Mouse (Mus musculus) duodenum, adult 2 months (tissue): ENCODE measurements around the gene Arpc5. TPM values are rescaled to one million over a fixed set of nuclear protein-coding genes. Genes with fewer than 3 reads are reported as not detected.

ENCODE experiments used
- polyA plus RNA-seq: library from polyadenylated mRNA; depleted of rRNA; stranded (reverse); fragments of >200 nt; gene quantifications from 2 replicates; pipeline ENCODE4 v1.2.3, GENCODE M21; 2012; ENCODE audit warnings: low replicate concordance; rRNA removed

Arpc5 gene
- 18.3 and 33.8 TPM in 2 replicates for polyA plus RNA-seq

DNA sequence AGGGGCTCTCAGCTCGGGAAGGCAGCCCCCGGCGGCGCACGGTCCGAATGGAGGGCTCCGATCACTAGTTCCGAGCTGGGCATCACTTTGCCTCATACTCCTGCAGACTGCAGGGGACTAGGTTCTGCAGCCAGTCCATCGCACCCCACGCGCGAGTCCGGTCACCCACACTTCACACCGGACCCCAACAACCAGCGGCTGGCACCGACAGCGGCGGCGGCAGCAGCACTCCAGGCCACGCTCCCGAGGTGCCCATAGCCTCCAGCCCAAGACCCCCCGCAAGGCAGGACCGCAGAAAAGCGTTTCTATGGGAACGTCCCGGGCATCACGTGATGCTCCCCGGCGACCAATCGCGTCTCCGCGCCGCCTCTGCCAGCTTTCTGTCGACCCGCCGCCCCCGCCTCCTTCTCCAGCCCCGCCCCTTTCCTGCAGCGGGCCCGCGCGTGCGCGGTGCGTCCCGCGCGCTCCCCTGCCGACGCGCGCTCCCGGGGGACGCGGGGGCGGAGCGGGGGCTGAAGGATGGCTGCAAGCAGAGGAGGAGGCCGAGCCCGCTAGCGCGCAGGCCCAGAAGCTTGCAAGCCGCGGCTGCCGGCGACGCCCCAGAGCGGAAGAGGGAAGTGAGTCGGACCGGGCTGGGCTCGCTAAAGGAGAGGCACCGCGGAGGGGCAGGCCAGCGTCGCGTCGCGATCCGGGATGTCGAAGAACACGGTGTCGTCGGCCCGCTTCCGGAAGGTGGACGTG is at the start of gene Arpc5, which contains the start of gene Rgl1:
Gene Arpc5 (plus strand): TSS at position 511 of the 741 bp plus-strand sequence.
Gene Rgl1 (minus strand): TSS at position 320 of the 741 bp plus-strand sequence.

DNA sequence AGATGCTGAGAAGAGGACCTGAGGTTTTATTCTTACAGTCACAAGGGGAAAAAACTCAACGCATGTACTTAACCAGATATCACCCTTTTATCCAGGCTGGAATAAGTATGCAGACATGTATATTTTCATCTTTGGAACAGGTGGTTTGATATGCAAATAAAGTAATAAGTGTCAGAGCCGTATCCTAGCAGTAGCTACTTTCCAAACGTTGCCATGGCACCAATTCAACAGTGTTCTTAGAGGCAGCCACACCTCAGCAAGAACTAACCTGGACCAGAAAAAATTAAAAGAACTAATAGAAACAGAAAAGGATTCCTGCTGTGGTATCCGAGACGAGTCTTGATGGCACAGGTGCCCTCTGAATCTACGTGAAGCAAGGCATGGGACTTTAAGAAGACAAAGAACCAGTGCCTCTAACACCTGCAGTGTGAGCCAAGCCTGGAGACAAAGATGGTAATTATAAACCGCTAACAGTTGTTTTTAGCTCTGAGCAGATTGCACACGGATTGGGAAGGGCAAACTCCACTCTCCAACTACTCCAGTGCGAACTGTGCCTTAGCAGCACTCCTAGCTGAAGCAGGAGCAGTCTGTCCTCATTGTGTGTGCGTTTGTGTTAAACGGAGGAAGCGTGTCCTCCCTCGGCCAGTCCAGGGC is 15.9 kb upstream of the Arpc5 start, which contains the start of gene Apobec4:
Gene Apobec4 (plus strand): TSS at position 240 of the 654 bp plus-strand sequence.

DNA sequence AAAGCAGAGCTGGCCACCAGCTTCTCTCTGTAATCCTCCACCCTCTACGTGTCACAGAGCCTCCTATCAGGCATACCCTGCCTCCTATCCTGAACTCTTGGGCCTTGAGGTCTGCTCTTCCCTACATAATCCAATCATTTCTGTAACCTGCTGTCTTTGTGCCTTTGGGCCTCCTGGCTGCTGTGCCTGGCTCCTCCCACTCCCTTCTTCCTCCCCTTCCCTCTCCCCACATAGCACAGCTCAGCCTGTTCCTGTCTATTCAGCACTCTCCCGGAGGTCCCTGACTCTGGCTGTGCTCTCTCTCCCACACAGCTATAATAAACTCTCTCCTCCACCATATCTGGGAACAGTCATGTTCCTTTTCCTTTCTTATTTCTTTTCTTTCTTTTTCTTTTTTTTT is 33.6 kb downstream of the Arpc5 start, which contains the start of gene Ncf2:
Gene Ncf2 (plus strand): TSS at position 298 of the 400 bp plus-strand sequence.

Other genes starting within 250 kb of the Arpc5 start
- gene Apobec4, start 16.0 kb upstream of the Arpc5 start, polyA plus RNA-seq, result not detected in 2 replicates
- gene Rgl1, start 191 bp upstream of the Arpc5 start, polyA plus RNA-seq, result 1.7 and 1.8 TPM in 2 replicates
- 1.4 and 2.9 TPM in 2 replicates for gene Ncf2, start 33.7 kb downstream of the Arpc5 start, polyA plus RNA-seq
- gene Smg7, start 136.1 kb downstream of the Arpc5 start, polyA plus RNA-seq, result 11.6 and 21.3 TPM in 2 replicates
- 0.28 and 0.91 TPM in 2 replicates for gene Nmnat2, start 188.5 kb downstream of the Arpc5 start, polyA plus RNA-seq